In the genomic region with DNA sequence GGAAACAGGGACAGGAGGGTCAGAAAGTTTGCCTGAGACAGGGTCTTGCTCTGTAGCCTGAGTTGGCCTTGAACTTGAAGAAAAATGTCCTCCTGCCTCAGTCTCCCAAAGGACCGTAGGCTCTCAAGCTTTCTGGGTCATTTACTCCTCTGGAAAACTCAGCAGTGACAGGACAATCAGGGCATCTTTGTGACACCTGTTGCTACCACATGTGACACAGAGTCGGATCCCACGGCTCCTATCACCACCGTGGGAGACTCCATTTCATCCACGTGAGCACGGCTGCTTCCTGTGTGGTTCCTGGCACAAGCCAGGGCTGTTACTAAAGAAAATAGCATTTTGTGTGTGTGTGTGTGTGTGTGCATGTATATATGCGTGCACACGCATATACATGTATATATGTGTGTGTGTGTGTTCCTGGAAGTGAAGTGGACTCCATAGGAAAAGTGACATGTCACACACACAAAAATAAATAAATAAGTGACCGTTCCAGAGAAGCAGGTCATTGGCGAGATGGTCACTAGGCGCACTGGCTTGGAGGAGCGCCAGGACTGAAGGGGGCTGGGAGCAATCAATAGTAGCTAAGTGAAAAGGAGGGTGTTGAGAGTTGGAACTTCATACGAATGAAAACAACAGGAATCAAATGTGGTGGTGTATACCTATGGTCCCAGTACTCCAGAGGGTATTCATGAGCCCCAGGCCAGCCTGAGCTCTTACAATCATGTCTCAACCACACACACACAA, we compare ENCODE assay signal across 23 mouse cellular contexts. TPM values are rescaled to one million over a fixed set of nuclear protein-coding genes. Genes with fewer than 3 reads are reported as not detected.
"Had no signal": no experiment of that assay in that cellular context is flagged by ENCODE, and none has a peak within 500 bp of the region (broad histone marks: within the 10 kb centered on the region; RNA-seq: fewer than 3 reads in every experiment).

No protein-coding gene starts in this region.

- H3K9me3 ChIP-seq: kidney, embryonic 15.5 days had no signal

- ATAC-seq: lung, postnatal 0 days had no signal

- H3K4me2 ChIP-seq: kidney, embryonic 15.5 days; liver, embryonic 13.5 days had no signal

- H3K9ac ChIP-seq: liver, embryonic 13.5 days had no signal

- H3K4me3 ChIP-seq: kidney, embryonic 15.5 days; liver, embryonic 13.5 days had no signal

- DNase-seq: kidney, adult 2 months; kidney, postnatal 14 days; liver, embryonic 13.5 days; lung, adult 2 months; lung, postnatal 36 days; right cerebral cortex, postnatal 4 days; spleen, adult 18-20 months; thymus, adult 2 months; thymus, postnatal 25 days had no signal

- H3K27ac ChIP-seq: kidney, embryonic 15.5 days; liver, embryonic 13.5 days had no signal

- H3K36me3 ChIP-seq: kidney, embryonic 15.5 days; liver, embryonic 13.5 days had no signal

RNA-seq across cellular contexts. Expression of a gene that starts 7.4 kb away (rescaled TPM):
- total RNA-seq: left cerebral cortex, postnatal 4 days; megakaryocyte progenitor cell, adult 5-6 weeks had no signal
- polyA plus RNA-seq: kidney, embryonic 15.5 days; large intestine, adult 2 months; liver, embryonic 13.5 days; lung, adult 2 months; lung, postnatal 0 days; stomach, embryonic 14.5 days had no signal

RNA-seq across cellular contexts. Expression of a gene that starts 18.0 kb away (rescaled TPM):
- total RNA-seq: layer of hippocampus, adult 8-10 months; layer of hippocampus, postnatal 14 days; megakaryocyte progenitor cell, adult 5-6 weeks had no signal

RNA-seq across cellular contexts. Expression of a gene that starts 29.7 kb away (rescaled TPM):
- total RNA-seq: layer of hippocampus, postnatal 14 days; left cerebral cortex, adult 18-20 months; left cerebral cortex, postnatal 10 days; left cerebral cortex, postnatal 4 days; megakaryocyte progenitor cell, adult 5-6 weeks had no signal
- polyA plus RNA-seq: large intestine, adult 2 months; limb, embryonic 14.5 days; liver, embryonic 13.5 days; lung, postnatal 0 days; midbrain, embryonic 14.5 days; neural tube, embryonic 14.5 days; stomach, embryonic 14.5 days; urinary bladder, adult 2 months had no signal
